Mouse (Mus musculus): Measurements from ENCODE around the gene Lnx1.

The Lnx1 gene

GRCm38 (mm10) chr5:74601965-74602364 lies 100.7 kb downstream of the Lnx1 start:
- DNase-seq (ENCODE audit: low spot score): no peak

- DNase-seq (ENCODE audit: low spot score): no peak
These were observed 101.5 kb downstream of the Lnx1 start for GRCm38 (mm10) chr5:74601171-74601570.

DNA sequence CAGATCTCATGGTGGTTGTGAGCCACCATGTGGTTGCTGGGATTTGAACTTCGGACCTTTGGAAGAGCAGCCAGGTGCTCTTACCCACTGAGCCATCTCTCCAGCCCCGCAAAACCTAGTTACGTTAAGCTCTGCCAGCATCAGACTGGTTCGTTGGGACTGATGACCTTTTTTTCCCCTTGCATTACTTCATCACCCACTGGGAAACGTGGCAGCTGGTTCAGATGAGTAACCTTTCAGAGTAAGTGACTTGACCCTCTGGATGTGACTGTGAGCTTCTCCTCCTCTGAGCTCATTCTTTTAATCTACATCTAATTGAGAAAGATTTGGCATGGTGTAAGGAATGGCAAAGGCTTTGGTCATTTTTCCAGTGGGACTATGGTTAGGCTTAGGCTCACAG lies 102.7 kb downstream of the Lnx1 start:
- DNase-seq (ENCODE audit: low spot score): no peak

- no peak for DNase-seq (ENCODE audit: low spot score)
These were observed 109.6 kb downstream of the Lnx1 start for GRCm38 (mm10) chr5:74593147-74593546.

DNA sequence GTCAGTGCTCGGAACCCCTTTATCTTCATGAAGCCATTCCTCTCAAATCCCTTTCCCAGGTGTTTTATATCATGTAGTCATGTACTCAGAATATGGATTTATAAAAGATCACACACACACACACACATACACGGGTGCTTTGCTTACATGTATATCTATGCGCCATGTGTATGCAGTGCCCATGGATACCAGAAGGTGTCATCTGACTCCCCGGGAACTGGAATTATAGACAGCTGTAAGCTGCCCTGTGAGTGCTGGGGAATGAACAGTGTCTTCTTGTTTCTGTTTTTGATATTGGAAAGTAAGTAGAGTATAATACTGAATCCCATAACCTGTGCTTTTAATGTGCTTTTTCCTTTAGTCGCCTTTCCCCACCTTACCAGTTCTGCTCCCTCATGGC lies 111.3 kb downstream of the Lnx1 start:
- no peak for DNase-seq (ENCODE audit: low spot score)

GRCm38 (mm10) chr5:74589133-74589532 lies 113.6 kb downstream of the Lnx1 start:
- DNase-seq (ENCODE audit: low spot score): no peak

- no peak for DNase-seq (ENCODE audit: low spot score)
These were observed 130.9 kb downstream of the Lnx1 start for GRCm38 (mm10) chr5:74571767-74572166.

DNA sequence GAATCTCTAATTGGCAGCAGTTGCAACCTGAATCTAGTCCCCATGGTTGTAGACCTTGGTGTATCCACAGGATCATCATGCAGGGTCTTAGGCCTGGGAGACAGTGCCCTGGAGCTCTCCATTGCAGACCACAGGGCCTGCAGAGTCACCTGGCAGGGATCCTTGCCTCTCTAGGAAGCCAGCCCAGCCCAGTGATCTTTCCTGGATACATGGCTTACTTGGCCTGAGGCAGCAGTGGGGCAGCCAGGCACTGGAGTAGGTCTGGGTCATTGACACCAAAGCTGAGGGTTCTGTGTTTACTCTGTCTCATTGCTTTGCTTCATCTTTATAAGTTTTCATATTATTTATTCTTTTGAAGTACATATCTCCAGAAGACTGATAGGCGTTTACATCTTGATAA lies 141.6 kb downstream of the Lnx1 start:
- DNase-seq (ENCODE audit: low spot score): no peak

DNA sequence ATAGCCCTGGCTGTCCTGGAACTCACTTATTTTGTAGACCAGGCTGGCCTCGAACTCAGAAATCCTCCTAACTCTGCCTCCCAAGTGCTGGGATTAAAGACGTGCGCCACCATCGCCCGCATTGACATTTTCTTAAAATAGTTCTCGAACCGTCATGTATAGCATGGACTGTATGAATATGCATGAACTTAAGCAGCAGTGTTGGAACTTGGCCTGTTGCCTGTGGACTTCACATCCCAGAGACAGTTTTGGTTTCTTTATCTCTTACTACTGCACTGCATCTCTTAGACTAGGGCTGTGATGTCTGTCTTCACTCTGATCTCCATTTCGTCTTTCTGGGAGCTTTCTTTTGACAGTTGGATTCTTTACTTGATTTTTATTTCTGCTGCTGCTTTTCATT lies 153.1 kb downstream of the Lnx1 start:
- no peak for DNase-seq (ENCODE audit: low spot score)

DNA sequence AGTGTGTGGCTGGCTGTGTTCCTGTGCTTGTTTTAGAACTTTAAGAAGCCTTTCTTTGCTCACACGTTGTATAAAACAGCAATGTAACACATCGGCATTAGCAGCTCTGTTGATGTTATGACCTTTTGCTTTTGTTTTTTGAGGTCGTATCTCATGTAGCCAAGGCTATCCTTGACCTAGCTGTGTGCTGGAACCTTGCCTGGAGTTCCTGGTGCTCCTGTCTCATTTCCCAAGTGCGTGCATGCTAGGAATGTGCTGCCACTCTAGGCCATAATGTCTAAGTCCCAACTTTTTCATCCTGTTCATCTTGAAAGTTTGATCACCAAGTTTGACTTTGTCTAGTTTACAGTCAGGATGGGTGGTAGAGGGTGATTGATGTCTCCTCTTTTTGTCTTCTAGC lies 157.1 kb downstream of the Lnx1 start:
- DNase-seq (ENCODE audit: low spot score): no peak
